Mouse (Mus musculus): ENCODE data around the gene Dhx38. TPM values are rescaled to one million over a fixed set of nuclear protein-coding genes. Genes with fewer than 3 reads are reported as not detected.

Dhx38 gene
- total RNA-seq (2023), result 10 to 100 TPM; 60.8 to 62.8 TPM

GRCm38 (mm10) chr8:109565498-109566333, at the start of gene Dhx38, which contains the start of gene Txnl4b:
Gene Dhx38, minus strand, starts transcription at chr8:109565861.
Gene Txnl4b, plus strand, starts transcription at chr8:109565892.

GRCm38 (mm10) chr8:109614243-109615210, 48.9 kb upstream of the Dhx38 start, which contains the start of gene Pkd1l3:
Gene Pkd1l3, plus strand, starts transcription at chr8:109614517.

GRCm38 (mm10) chr8:109608271-109609152, 42.9 kb upstream of the Dhx38 start, which contains the start of gene Dhodh:
Gene Dhodh, minus strand, starts transcription at chr8:109608673.

GRCm38 (mm10) chr8:109578900-109579301, 13.2 kb upstream of the Dhx38 start, which contains the start of gene Hp:
Gene Hp, minus strand, starts transcription at chr8:109579172.

Other genes starting within 250 kb of the Dhx38 start
- gene Pmfbp1, start 71.8 kb downstream of the Dhx38 start, total RNA-seq (2023), result not detected
- gene Txnl4b, start within 50 bp of the Dhx38 start, total RNA-seq (2023), result 10 to 100 TPM; 10.3 to 14.0 TPM
- gene Hp, start 13.3 kb upstream of the Dhx38 start, total RNA-seq (2023), result 1,000 to 10,000 TPM in 1 of 2 experiments, 100 to 1,000 TPM in 1; 961 to 1,018 TPM
- gene Dhodh, start 42.8 kb upstream of the Dhx38 start, total RNA-seq (2023), result 1 to 10 TPM; 5.4 to 9.0 TPM
- gene Pkd1l3, start 48.7 kb upstream of the Dhx38 start, total RNA-seq (2023), result under 1 TPM in 1 of 2 experiments, not detected in 1; 0.22 TPM
- 10 to 100 TPM; 75.5 to 86.4 TPM for gene Ist1, start 127.4 kb upstream of the Dhx38 start, total RNA-seq (2023)
- gene Zfp821, start 139.7 kb upstream of the Dhx38 start, total RNA-seq (2023), result 10 to 100 TPM; 12.6 to 14.3 TPM
- gene Atxn1l, start 171.9 kb upstream of the Dhx38 start, total RNA-seq (2023), result 10 to 100 TPM; 28.8 to 30.4 TPM
- 10 to 100 TPM; 73.2 to 79.5 TPM for gene Ap1g1, start 212.7 kb upstream of the Dhx38 start, total RNA-seq (2023)

Data from neutrophil, adult 83 days (primary cell).